Mouse (Mus musculus) forebrain, embryonic 10.5 days (tissue): ENCODE measurements around the gene 4930550L24Rik. TPM values are rescaled to one million over a fixed set of nuclear protein-coding genes. Genes with fewer than 3 reads are reported as not detected.

Source experiments
- DNase-seq: peaks from one replicate; pipeline ENCODE4 v3.0.0-alpha.2; 2017; ENCODE audit warnings: low spot score; ENCODE audit errors: extremely low spot score
- H3K27ac ChIP-seq: fragments of 300-500 bp; sonication (generic); 2 replicates; pipeline ENCODE4 v1.5.1; 2016; ENCODE audit warnings: mild to moderate bottlenecking
- H3K27me3 ChIP-seq: fragments of 300-500 bp; sonication (generic); 2 replicates; pipeline ENCODE4 v1.6.1; 2016; ENCODE audit warnings: mild to moderate bottlenecking; ENCODE audit not compliant: poor library complexity, severe bottlenecking
- H3K36me3 ChIP-seq: fragments of 300-500 bp; sonication (generic); replicated peaks from 2 replicates; pipeline ENCODE4 v1.6.1; 2016; ENCODE audit warnings: mild to moderate bottlenecking, moderate library complexity
- H3K4me1 ChIP-seq: fragments of 300-500 bp; sonication (generic); 2 replicates; pipeline ENCODE4 v1.6.1; 2016
- H3K4me3 ChIP-seq: fragments of 300-500 bp; sonication (generic); 2 replicates; pipeline ENCODE4 v1.5.1; 2016; ENCODE audit warnings: mild to moderate bottlenecking, moderate library complexity
- H3K9me3 ChIP-seq: fragments of 300-500 bp; sonication (generic); 2 replicates; pipeline ENCODE4 v1.6.1; 2016; ENCODE audit warnings: mild to moderate bottlenecking, moderate library complexity
- WGBS: fragments of 180-500 bp; shearing (Covaris S2); methylation state at CpG from one replicate; pipeline ENCODE4 v1.1.7; 2016; 5-methylcytosine and 5-hydroxymethylcytosine counted together
- polyA plus RNA-seq: library from polyadenylated mRNA; unstranded; fragments of >200 nt; fragmentation: Nextera tagmentation; extraction: Ambion mirVana; gene quantifications from 2 replicates; pipeline ENCODE4 v1.2.1, GENCODE M21; 2016

The 4930550L24Rik gene
- not detected in 2 replicates for polyA plus RNA-seq

GRCm38 (mm10) chrX:58909060-58909459 lies at the start of gene 4930550L24Rik:
Gene 4930550L24Rik, plus strand, starts transcription at chrX:58909360.
- H3K9me3 ChIP-seq = no peaks in the 10 kb centered on the region
- no peak for DNase-seq
- no peak within 1 kb of the TSS for H3K4me3 ChIP-seq
- H3K27me3 ChIP-seq = no peaks in the 10 kb centered on the region
- WGBS = 81% methylated on average over 2 of the region's 2 CpGs
- H3K27ac ChIP-seq = no peak within 1 kb of the TSS
- no peaks in the 10 kb centered on the region for H3K36me3 ChIP-seq
- no peaks in the 10 kb centered on the region for H3K4me1 ChIP-seq

- 89% methylated on average over 1 of the region's 1 CpGs for WGBS
- no peak overlapping the region for H3K4me3 ChIP-seq
- no peaks in the 10 kb centered on the region for H3K9me3 ChIP-seq
- H3K27ac ChIP-seq = no peak overlapping the region
- no peaks in the 10 kb centered on the region for H3K27me3 ChIP-seq
- DNase-seq = no peak
- H3K4me1 ChIP-seq = no peaks in the 10 kb centered on the region
- no peaks in the 10 kb centered on the region for H3K36me3 ChIP-seq
These were observed 8.4 kb upstream of the 4930550L24Rik start for GRCm38 (mm10) chrX:58900753-58901152.

- Histone ChIP-seq H3K36me3 (no peaks in the 10 kb centered on the region), H3K27ac (no peak overlapping the region), H3K9me3 (no peaks in the 10 kb centered on the region), H3K27me3 (no peaks in the 10 kb centered on the region), H3K4me3 (no peak overlapping the region), H3K4me1 (peaks cover 2% of the 10 kb centered on the region; the same call in 1 of the 2 replicates)
- WGBS = 79% methylated on average over 2 of the region's 2 CpGs
- no peak for DNase-seq
These were observed 58.8 kb downstream of the 4930550L24Rik start for GRCm38 (mm10) chrX:58967969-58968368.
